Mouse (Mus musculus): Measurements from ENCODE around the gene Hist4h4.

DNA sequence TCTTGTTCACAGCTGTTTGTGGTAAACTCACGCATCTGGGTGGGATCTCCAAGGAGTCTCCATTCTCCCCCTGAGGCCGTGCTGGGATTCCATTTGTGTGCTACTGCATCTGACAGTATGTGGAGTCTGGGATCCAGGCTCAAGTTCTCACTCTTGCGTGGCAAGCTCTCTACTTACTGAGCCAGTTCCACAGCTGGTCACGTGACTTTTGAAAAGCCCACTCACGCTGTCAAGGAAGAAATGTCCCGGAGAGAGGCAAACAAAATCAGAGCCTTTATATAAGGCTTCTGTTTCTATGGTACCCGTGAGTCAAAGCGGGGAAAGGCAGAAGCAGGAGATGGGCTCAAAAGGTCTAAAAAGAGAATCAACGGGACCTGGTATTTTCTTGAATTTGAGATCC is 21.5 kb downstream of the Hist4h4 start:
- no peak for TF ChIP-seq CTCF (IDR thresholded peaks at IDR 0.05; ENCODE audit: low read depth, low read length)
- TF ChIP-seq POLR2A (IDR thresholded peaks at IDR 0.05; ENCODE audit: insufficient read depth, low read length), result no peak
- TF ChIP-seq EP300 (IDR thresholded peaks at IDR 0.05; ENCODE audit: insufficient read depth, low read depth, low read length), result no peak

All from ES-Bruce4 (cell line).